Mouse (Mus musculus) gastrocnemius, postnatal 36 days (tissue): ENCODE results near the gene Slc7a10. TPM values are rescaled to one million over a fixed set of nuclear protein-coding genes. Genes with fewer than 3 reads are reported as not detected.

Experiments used
- DNase-seq, 2 experiments: peaks; one replicate each; pipeline ENCODE4 v3.0.0; 2022
- intact Hi-C: fragments of 180-260 bp; cut with DNase I; formaldehyde crosslinking; loops from one replicate; pipeline ENCODE4 v1.15.1; 2025
- long read RNA-seq, 2 experiments: library from polyadenylated mRNA; stranded (forward); transcript quantifications; one replicate each; pipeline ENCODE4 v2.0.0; 2021
- total RNA-seq, 2 experiments: library from RNA; stranded (reverse); gene quantifications; 2 replicates each; pipeline ENCODE4 v1.2.3; 2021

Gene Slc7a10
- total RNA-seq = under 1 TPM; 0.51 to 0.69 TPM
- long read RNA-seq, experiment 1, partial matches to known transcripts = 1 of 1 reads
- long read RNA-seq, experiment 1, other reads (novel, unspliced or antisense) = 0 of 1 reads
- long read RNA-seq, experiment 2, partial matches to known transcripts = 0 of 1 reads
- long read RNA-seq, experiment 2, other reads (novel, unspliced or antisense) = 0 of 1 reads

- intact Hi-C loops = loop anchor here (5.0 kb wide), 1 partner anchor 76 kb away; no protein-coding TSS in a partner anchor
- no peak for DNase-seq
Observed at GRCm38 (mm10) chr7:35185889-35186569, at the start of gene Slc7a10. TSS of gene Slc7a10 (plus strand) at chr7:35186385.

- intact Hi-C loops = no loop called here
- DNase-seq = no peak
Observed at GRCm38 (mm10) chr7:35137524-35137923, 48.7 kb upstream of the Slc7a10 start.

- no peak for DNase-seq
- intact Hi-C loops = no loop called here
Observed at GRCm38 (mm10) chr7:35138481-35138880, 47.7 kb upstream of the Slc7a10 start.

GRCm38 (mm10) chr7:35139880-35140279, 46.3 kb upstream of the Slc7a10 start:
- no peak for DNase-seq
- intact Hi-C loops = no loop called here

GRCm38 (mm10) chr7:35141519-35141918, 44.7 kb upstream of the Slc7a10 start:
- intact Hi-C loops = no loop called here

GRCm38 (mm10) chr7:35142522-35142921, 43.7 kb upstream of the Slc7a10 start:
- no peak for DNase-seq
- intact Hi-C loops = no loop called here

More at GRCm38 (mm10) chr7:35141519-35141918, 44.7 kb upstream of the Slc7a10 start:
- no peak for DNase-seq

GRCm38 (mm10) chr7:35143864-35144618, 42.1 kb upstream of the Slc7a10 start:
- no peak for DNase-seq
- intact Hi-C loops = no loop called here

GRCm38 (mm10) chr7:35145068-35145467, 41.1 kb upstream of the Slc7a10 start:
- intact Hi-C loops = no loop called here
- no peak for DNase-seq

GRCm38 (mm10) chr7:35146269-35146668, 39.9 kb upstream of the Slc7a10 start:
- intact Hi-C loops = no loop called here
- peak in 1 of 2 experiments; percentile 52 for DNase-seq

GRCm38 (mm10) chr7:35149616-35150433, 36.4 kb upstream of the Slc7a10 start:
- DNase-seq = no peak
- intact Hi-C loops = no loop called here

GRCm38 (mm10) chr7:35150860-35151259, 35.3 kb upstream of the Slc7a10 start:
- no peak for DNase-seq
- intact Hi-C loops = no loop called here

GRCm38 (mm10) chr7:35154449-35154848, 31.7 kb upstream of the Slc7a10 start:
- DNase-seq = no peak
- intact Hi-C loops = no loop called here

- intact Hi-C loops = no loop called here
- DNase-seq = no peak
Observed at GRCm38 (mm10) chr7:35156561-35157477, 29.4 kb upstream of the Slc7a10 start.

- DNase-seq = no peak
- intact Hi-C loops = no loop called here
Observed at GRCm38 (mm10) chr7:35157512-35157911, 28.7 kb upstream of the Slc7a10 start.

GRCm38 (mm10) chr7:35162443-35162842, 23.7 kb upstream of the Slc7a10 start:
- DNase-seq = no peak
- intact Hi-C loops = loop anchor here (10.0 kb wide), 1 partner anchor 758 kb away; no protein-coding TSS in a partner anchor

GRCm38 (mm10) chr7:35163600-35163999, 22.6 kb upstream of the Slc7a10 start:
- DNase-seq = peak in 1 of 2 experiments; percentile 10
- intact Hi-C loops = loop anchor here (10.0 kb wide), 1 partner anchor 759 kb away; no protein-coding TSS in a partner anchor

- intact Hi-C loops = loop anchor here (10.0 kb wide), 1 partner anchor 759 kb away; no protein-coding TSS in a partner anchor
- no peak for DNase-seq
Observed at GRCm38 (mm10) chr7:35164131-35164530, 22.1 kb upstream of the Slc7a10 start.

- no peak for DNase-seq
- intact Hi-C loops = loop anchor here (10.0 kb wide), 1 partner anchor 762 kb away; no protein-coding TSS in a partner anchor
Observed at GRCm38 (mm10) chr7:35166988-35167387, 19.2 kb upstream of the Slc7a10 start.

- DNase-seq = no peak
- intact Hi-C loops = loop anchor here (10.0 kb wide), 1 partner anchor 763 kb away; no protein-coding TSS in a partner anchor
Observed at GRCm38 (mm10) chr7:35167925-35168324, 18.3 kb upstream of the Slc7a10 start.
